Mouse (Mus musculus) cortical plate, adult 2 months (tissue): ENCODE measurements around the gene Kif17.

Experiments used
- CTCF ChIP-seq: fragments of 200-500 bp; IDR thresholded peaks from 2 replicates; pipeline ENCODE4 v1.5.1; 2011; ENCODE audit warnings: mild to moderate bottlenecking, control low read depth, low read length; ENCODE audit not compliant: insufficient read depth; ENCODE audit errors: extremely low read depth
- POLR2A ChIP-seq: fragments of 200-500 bp; IDR thresholded peaks from 2 replicates; pipeline ENCODE4 v1.6.1; 2011; ENCODE audit warnings: mild to moderate bottlenecking, low read length, control low read depth; ENCODE audit not compliant: insufficient read depth; ENCODE audit errors: extremely low read depth

GRCm38 (mm10) chr4:138293949-138294550 is 43.8 kb downstream of the Kif17 start:
- no peak for TF ChIP-seq CTCF
- TF ChIP-seq POLR2A, result no peak
